Mouse (Mus musculus) left cerebral cortex, adult 11 months (tissue): Measurements from ENCODE around the gene Fzd4.

Experiments
- DNase-seq: peaks from one replicate; pipeline ENCODE4 v3.0.0; 2022; ENCODE audit warnings: low spot score

Fzd4 gene

GRCm38 (mm10) chr7:89427101-89427500, 22.9 kb downstream of the Fzd4 start:
- DNase-seq = no peak

GRCm38 (mm10) chr7:89428804-89429203, 24.6 kb downstream of the Fzd4 start:
- DNase-seq = no peak

GRCm38 (mm10) chr7:89429326-89429725, 25.2 kb downstream of the Fzd4 start:
- DNase-seq = no peak

- DNase-seq = no peak
These were observed 27.0 kb downstream of the Fzd4 start for GRCm38 (mm10) chr7:89431185-89431584.

GRCm38 (mm10) chr7:89433193-89433892, 29.2 kb downstream of the Fzd4 start:
- no peak for DNase-seq

- DNase-seq = no peak
These were observed 29.9 kb downstream of the Fzd4 start for GRCm38 (mm10) chr7:89433893-89434616.

GRCm38 (mm10) chr7:89436404-89436803, 32.2 kb downstream of the Fzd4 start:
- DNase-seq = no peak

- DNase-seq = no peak
These were observed 33.4 kb downstream of the Fzd4 start for GRCm38 (mm10) chr7:89437589-89437988.

- DNase-seq = no peak
These were observed 37.1 kb downstream of the Fzd4 start for GRCm38 (mm10) chr7:89441291-89441690.

GRCm38 (mm10) chr7:89442242-89442641, 38.1 kb downstream of the Fzd4 start:
- no peak for DNase-seq

- no peak for DNase-seq
These were observed 41.0 kb downstream of the Fzd4 start for GRCm38 (mm10) chr7:89445137-89445536.

GRCm38 (mm10) chr7:89450312-89450711, 46.2 kb downstream of the Fzd4 start:
- DNase-seq = no peak

GRCm38 (mm10) chr7:89456380-89457076, 52.4 kb downstream of the Fzd4 start:
- DNase-seq = no peak

- no peak for DNase-seq
These were observed 55.5 kb downstream of the Fzd4 start for GRCm38 (mm10) chr7:89459691-89460090.

GRCm38 (mm10) chr7:89460911-89461310, 56.8 kb downstream of the Fzd4 start:
- no peak for DNase-seq

GRCm38 (mm10) chr7:89461351-89461750, 57.2 kb downstream of the Fzd4 start:
- DNase-seq = no peak
